Mouse (Mus musculus): ENCODE data around the gene Ilf3. TPM values are rescaled to one million over a fixed set of nuclear protein-coding genes. Genes with fewer than 3 reads are reported as not detected.

Gene Ilf3
- polyA plus RNA-seq, 1 experiment, result 56.6 TPM

DNA sequence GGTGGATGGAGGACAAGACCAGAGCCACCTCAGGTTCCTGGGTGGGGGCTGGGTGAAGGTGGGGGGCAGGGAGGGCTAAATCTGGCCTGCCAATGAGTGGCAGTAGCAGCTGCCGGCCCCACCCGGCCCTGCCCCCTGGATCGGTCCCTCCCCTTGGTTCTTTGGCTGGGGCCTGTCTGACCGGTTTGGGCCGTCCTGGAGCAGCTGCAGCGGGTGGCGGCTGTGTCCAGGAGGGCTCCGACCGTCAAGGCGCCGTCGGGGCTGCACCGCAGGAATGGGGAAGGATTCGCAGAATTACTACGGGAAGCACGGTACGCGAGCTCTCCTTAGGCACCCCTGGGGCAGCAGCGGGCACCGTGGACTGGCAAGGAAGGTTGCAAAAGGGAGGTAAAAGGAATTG lies 30.0 kb upstream of the Ilf3 start:
- peak overlapping the region; percentile 93 for H3K4me2 ChIP-seq (ENCODE audit: low read depth)
- TF ChIP-seq E2F4 (IDR thresholded peaks at IDR 0.05; ENCODE audit: insufficient read depth) (no peak), POLR2AphosphoS2 (IDR thresholded peaks at IDR 0.05; ENCODE audit: insufficient read length, low read depth) (peak; percentile 99), TCF12 (IDR thresholded peaks at IDR 0.05; ENCODE audit: insufficient read depth, poor library complexity, severe bottlenecking) (peak; percentile 72), MYOD1 (IDR thresholded peaks at IDR 0.05; ENCODE audit: control insufficient read depth in 1 of 3, insufficient read length in 2 of 3, low read depth in 2 of 3) (peak; percentile 67 to 100 (median 96)), REST (IDR thresholded peaks at IDR 0.05; ENCODE audit: insufficient read depth, insufficient read length) (peak; percentile 3), POLR2A (IDR thresholded peaks at IDR 0.05; ENCODE audit: insufficient read length, low read depth) (peak; percentile 98), MYOG (IDR thresholded peaks at IDR 0.05; ENCODE audit: control insufficient read depth in 1 of 3, insufficient read depth in 1 of 3, insufficient read length in 2 of 3, low read depth in 2 of 3) (peak; percentile 78 to 95 (median 93)), USF1 (IDR thresholded peaks at IDR 0.05; ENCODE audit: low read depth) (no peak), MAX (IDR thresholded peaks at IDR 0.05; ENCODE audit: low read depth) (no peak), TCF3 (IDR thresholded peaks at IDR 0.05; ENCODE audit: insufficient read length, low read depth) (peak; percentile 88)

DNA sequence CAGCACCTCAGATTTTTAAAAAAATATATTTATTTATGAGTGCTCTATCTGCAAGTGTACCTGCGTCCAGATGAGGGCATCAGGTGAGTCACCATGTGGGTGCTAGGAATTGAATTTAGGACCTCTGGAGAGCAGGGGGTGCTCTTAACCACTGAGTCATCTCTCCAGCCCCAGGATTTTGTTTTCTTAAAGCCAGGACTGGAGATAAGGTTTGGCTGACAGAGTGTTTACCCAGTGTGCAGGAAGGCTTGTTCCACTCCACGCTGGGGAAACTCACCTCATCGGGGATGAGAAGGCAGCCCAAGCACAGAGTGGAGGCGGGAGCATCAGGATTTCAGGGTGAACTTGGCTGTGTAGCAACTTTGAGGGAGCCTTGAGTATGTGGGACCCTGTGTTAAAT lies 27.3 kb upstream of the Ilf3 start:
- TF ChIP-seq TCF3 (IDR thresholded peaks at IDR 0.05; ENCODE audit: insufficient read length, low read depth), result no peak
- no peak for TF ChIP-seq MYOG (IDR thresholded peaks at IDR 0.05; ENCODE audit: control insufficient read depth in 1 of 3, insufficient read depth in 1 of 3, insufficient read length in 2 of 3, low read depth in 2 of 3)
- TF ChIP-seq SRF (IDR thresholded peaks at IDR 0.05; ENCODE audit: control insufficient read depth, insufficient read length, low read depth), result no peak
- TF ChIP-seq TCF12 (IDR thresholded peaks at IDR 0.05; ENCODE audit: insufficient read depth, poor library complexity, severe bottlenecking), result no peak
- no peak for TF ChIP-seq POLR2AphosphoS2 (IDR thresholded peaks at IDR 0.05; ENCODE audit: insufficient read length, low read depth)
- TF ChIP-seq USF1 (IDR thresholded peaks at IDR 0.05; ENCODE audit: low read depth), result no peak
- no peak for TF ChIP-seq REST (IDR thresholded peaks at IDR 0.05; ENCODE audit: insufficient read depth, insufficient read length)
- TF ChIP-seq CEBPB (IDR thresholded peaks at IDR 0.05; ENCODE audit: insufficient read depth, poor library complexity, severe bottlenecking), result no peak
- TF ChIP-seq MYOD1 (IDR thresholded peaks at IDR 0.05; ENCODE audit: control insufficient read depth in 1 of 3, insufficient read length in 2 of 3, low read depth in 2 of 3), result no peak
- Histone ChIP-seq H3K4me3 (no peak overlapping the region), H3K4me2 (ENCODE audit: low read depth) (peak overlapping the region; percentile 93), H3ac (ENCODE audit: control insufficient read depth, insufficient read length) (no peak overlapping the region), H3K79me2 (ENCODE audit: control insufficient read depth, insufficient read depth) (peaks cover 41% of the 10 kb centered on the region), H3K27me3 (ENCODE audit: control insufficient read depth, insufficient read depth, insufficient read length) (no peaks in the 10 kb centered on the region), H3K36me3 (ENCODE audit: control insufficient read depth, insufficient read depth) (peaks cover 33% of the 10 kb centered on the region)

More for the DNA sequence above, 30.0 kb upstream of the Ilf3 start:
- Histone ChIP-seq H3K79me2 (ENCODE audit: control insufficient read depth, insufficient read depth) (peaks cover 41% of the 10 kb centered on the region), H3ac (ENCODE audit: control insufficient read depth, insufficient read length) (peak overlapping the region; percentile 59), H3K27me3 (ENCODE audit: control insufficient read depth, insufficient read depth, insufficient read length) (no peaks in the 10 kb centered on the region), H3K36me3 (ENCODE audit: control insufficient read depth, insufficient read depth) (peaks cover 22% of the 10 kb centered on the region), H3K4me3 (peak overlapping the region; percentile 70)

DNA sequence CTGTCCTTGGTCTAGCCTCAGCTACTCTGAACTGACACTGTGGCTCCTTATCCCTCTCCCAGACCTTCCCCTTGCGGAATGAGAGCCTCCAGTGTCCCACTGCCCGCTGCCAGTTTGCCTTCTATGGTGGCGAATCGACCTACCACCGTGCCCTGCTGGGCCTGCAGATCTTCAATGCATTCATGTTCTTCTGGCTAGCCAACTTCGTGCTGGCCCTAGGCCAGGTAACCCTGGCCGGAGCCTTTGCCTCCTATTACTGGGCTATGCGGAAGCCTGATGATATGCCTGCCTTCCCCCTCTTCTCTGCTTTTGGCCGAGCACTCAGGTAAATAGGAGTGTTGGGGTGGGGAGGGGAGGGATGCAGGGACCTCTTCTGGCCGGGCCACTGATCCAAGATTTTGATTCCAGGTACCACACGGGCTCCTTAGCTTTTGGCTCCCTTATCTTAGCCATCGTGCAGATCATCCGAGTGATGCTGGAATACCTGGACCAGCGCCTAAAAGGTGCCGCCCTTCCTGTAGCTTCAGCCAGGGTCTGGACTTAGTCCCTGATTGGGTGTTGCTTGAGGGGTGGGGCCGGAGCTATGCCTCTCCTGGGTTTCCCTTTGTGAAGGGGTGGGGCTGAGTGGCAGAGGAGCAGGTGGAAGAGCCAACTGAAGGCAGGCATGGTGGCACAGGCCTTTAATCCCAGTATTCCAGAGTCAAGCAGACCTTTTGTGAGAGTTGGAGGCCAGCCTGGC lies 20.9 kb upstream of the Ilf3 start:
- H3ac ChIP-seq (ENCODE audit: control insufficient read depth, insufficient read length), result no peak overlapping the region
- no peak overlapping the region for H3K4me2 ChIP-seq (ENCODE audit: low read depth)
- H3K27me3 ChIP-seq (ENCODE audit: control insufficient read depth, insufficient read depth, insufficient read length), result no peaks in the 10 kb centered on the region
- peaks cover 43% of the 10 kb centered on the region for H3K36me3 ChIP-seq (ENCODE audit: control insufficient read depth, insufficient read depth)
- TF ChIP-seq POLR2A (IDR thresholded peaks at IDR 0.05; ENCODE audit: insufficient read length, low read depth) (no peak), E2F4 (IDR thresholded peaks at IDR 0.05; ENCODE audit: insufficient read depth) (no peak), MYOD1 (IDR thresholded peaks at IDR 0.05; ENCODE audit: control insufficient read depth in 1 of 3, insufficient read length in 2 of 3, low read depth in 2 of 3) (no peak), TCF3 (IDR thresholded peaks at IDR 0.05; ENCODE audit: insufficient read length, low read depth) (no peak), TCF12 (IDR thresholded peaks at IDR 0.05; ENCODE audit: insufficient read depth, poor library complexity, severe bottlenecking) (no peak), SRF (IDR thresholded peaks at IDR 0.05; ENCODE audit: control insufficient read depth, insufficient read length, low read depth) (no peak), USF1 (IDR thresholded peaks at IDR 0.05; ENCODE audit: low read depth) (no peak), CEBPB (IDR thresholded peaks at IDR 0.05; ENCODE audit: insufficient read depth, poor library complexity, severe bottlenecking) (no peak), REST (IDR thresholded peaks at IDR 0.05; ENCODE audit: insufficient read depth, insufficient read length) (no peak), POLR2AphosphoS2 (IDR thresholded peaks at IDR 0.05; ENCODE audit: insufficient read length, low read depth) (no peak), MYOG (IDR thresholded peaks at IDR 0.05; ENCODE audit: control insufficient read depth in 1 of 3, insufficient read depth in 1 of 3, insufficient read length in 2 of 3, low read depth in 2 of 3) (no peak), MAX (IDR thresholded peaks at IDR 0.05; ENCODE audit: low read depth) (no peak)
- H3K79me2 ChIP-seq (ENCODE audit: control insufficient read depth, insufficient read depth), result peaks cover 1% of the 10 kb centered on the region
- H3K4me3 ChIP-seq, result no peak overlapping the region

DNA sequence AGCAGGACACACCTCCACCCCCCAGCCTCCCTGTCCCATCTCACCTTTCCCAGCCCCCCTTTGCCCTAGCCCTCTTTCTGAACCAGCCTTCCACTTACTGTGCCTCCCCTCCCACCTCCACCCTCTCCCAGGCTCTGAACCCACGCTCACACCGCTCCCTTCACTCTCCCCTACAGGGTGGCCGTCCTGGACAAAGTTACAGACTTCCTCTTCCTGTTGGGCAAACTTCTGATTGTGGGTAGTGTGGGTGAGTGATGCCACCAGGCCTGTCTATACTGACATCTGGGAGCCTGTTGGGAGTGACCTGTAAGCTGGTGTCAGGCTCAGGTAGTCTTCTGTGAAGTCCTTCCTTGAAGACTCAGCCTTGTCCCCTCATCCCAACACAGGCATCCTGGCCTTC lies 19.5 kb upstream of the Ilf3 start:
- Histone ChIP-seq H3K36me3 (ENCODE audit: control insufficient read depth, insufficient read depth) (peaks cover 45% of the 10 kb centered on the region), H3ac (ENCODE audit: control insufficient read depth, insufficient read length) (no peak overlapping the region), H3K79me2 (ENCODE audit: control insufficient read depth, insufficient read depth) (no peaks in the 10 kb centered on the region), H3K4me2 (ENCODE audit: low read depth) (no peak overlapping the region), H3K4me3 (no peak overlapping the region), H3K27me3 (ENCODE audit: control insufficient read depth, insufficient read depth, insufficient read length) (no peaks in the 10 kb centered on the region)
- TF ChIP-seq POLR2A (IDR thresholded peaks at IDR 0.05; ENCODE audit: insufficient read length, low read depth), result no peak
- no peak for TF ChIP-seq SRF (IDR thresholded peaks at IDR 0.05; ENCODE audit: control insufficient read depth, insufficient read length, low read depth)
- no peak for TF ChIP-seq CEBPB (IDR thresholded peaks at IDR 0.05; ENCODE audit: insufficient read depth, poor library complexity, severe bottlenecking)
- TF ChIP-seq MAX (IDR thresholded peaks at IDR 0.05; ENCODE audit: low read depth), result no peak
- TF ChIP-seq POLR2AphosphoS2 (IDR thresholded peaks at IDR 0.05; ENCODE audit: insufficient read length, low read depth), result no peak
- no peak for TF ChIP-seq E2F4 (IDR thresholded peaks at IDR 0.05; ENCODE audit: insufficient read depth)
- TF ChIP-seq MYOD1 (IDR thresholded peaks at IDR 0.05; ENCODE audit: control insufficient read depth in 1 of 3, insufficient read length in 2 of 3, low read depth in 2 of 3), result no peak
- no peak for TF ChIP-seq USF1 (IDR thresholded peaks at IDR 0.05; ENCODE audit: low read depth)
- no peak for TF ChIP-seq REST (IDR thresholded peaks at IDR 0.05; ENCODE audit: insufficient read depth, insufficient read length)
- no peak for TF ChIP-seq TCF12 (IDR thresholded peaks at IDR 0.05; ENCODE audit: insufficient read depth, poor library complexity, severe bottlenecking)
- TF ChIP-seq MYOG (IDR thresholded peaks at IDR 0.05; ENCODE audit: control insufficient read depth in 1 of 3, insufficient read depth in 1 of 3, insufficient read length in 2 of 3, low read depth in 2 of 3), result no peak
- TF ChIP-seq TCF3 (IDR thresholded peaks at IDR 0.05; ENCODE audit: insufficient read length, low read depth), result no peak

Measured in myocyte (in vitro differentiated cells).